Mouse (Mus musculus) liver, embryonic 15.5 days (tissue): Measurements from ENCODE around the gene Tnni3. TPM values are rescaled to one million over a fixed set of nuclear protein-coding genes. Genes with fewer than 3 reads are reported as not detected.

Experiments
- polyA plus RNA-seq: library from polyadenylated mRNA; unstranded; fragments of >200 nt; fragmentation: Nextera tagmentation; extraction: Ambion mirVana; gene quantifications from 2 replicates; pipeline ENCODE4 v1.2.1, GENCODE M21; 2015

The Tnni3 gene
- polyA plus RNA-seq, 1 experiment from 2014 or later, result 1.3 TPM

Other genes starting within 250 kb of the Tnni3 start
- 0.21 TPM in 1 of 2 replicates, not detected in the other for gene Ncr1, start 186.5 kb downstream of the Tnni3 start, polyA plus RNA-seq
- gene Gp6, start 126.5 kb downstream of the Tnni3 start, polyA plus RNA-seq, result 3.0 and 3.2 TPM in 2 replicates
- gene Rdh13, start 78.6 kb downstream of the Tnni3 start, polyA plus RNA-seq, result 4.5 and 4.6 TPM in 2 replicates
- gene Eps8l1, start 63.6 kb downstream of the Tnni3 start, polyA plus RNA-seq, result 1.4 and 1.8 TPM in 2 replicates
- 17.4 and 20.9 TPM in 2 replicates for gene Ppp1r12c, start 22.5 kb downstream of the Tnni3 start, polyA plus RNA-seq
- 11.7 and 16.9 TPM in 2 replicates for gene Tnnt1, start 7.8 kb downstream of the Tnni3 start, polyA plus RNA-seq
- gene Dnaaf3, start 8.2 kb upstream of the Tnni3 start, polyA plus RNA-seq, result 0.07 and 0.26 TPM in 2 replicates
- gene Syt5, start 23.3 kb upstream of the Tnni3 start, polyA plus RNA-seq, result 0.35 and 0.77 TPM in 2 replicates
- not detected in 2 replicates for gene Ptprh, start 79.8 kb upstream of the Tnni3 start, polyA plus RNA-seq
- 34.4 and 39.1 TPM in 2 replicates for gene Tmem86b, start 107.2 kb upstream of the Tnni3 start, polyA plus RNA-seq
- 6.5 and 8.1 TPM in 2 replicates for gene Ppp6r1, start 134.8 kb upstream of the Tnni3 start, polyA plus RNA-seq
- 54.4 and 58.1 TPM in 2 replicates for gene Hspbp1, start 160.8 kb upstream of the Tnni3 start, polyA plus RNA-seq
- gene Brsk1, start 166.4 kb upstream of the Tnni3 start, polyA plus RNA-seq, result 0.03 and 0.12 TPM in 2 replicates
- 0.14 and 0.37 TPM in 2 replicates for gene Tmem150b, start 201.0 kb upstream of the Tnni3 start, polyA plus RNA-seq
- gene Kmt5c, start 215.9 kb upstream of the Tnni3 start, polyA plus RNA-seq, result 50.1 and 56.1 TPM in 2 replicates
- 66.0 and 79.3 TPM in 2 replicates for gene Cox6b2, start 228.9 kb upstream of the Tnni3 start, polyA plus RNA-seq
- gene Fam71e2, start 247.1 kb upstream of the Tnni3 start, polyA plus RNA-seq, result not detected in 2 replicates